Mouse (Mus musculus) MEL (cell line): Measurements from ENCODE around the gene Hps4. TPM values are rescaled to one million over a fixed set of nuclear protein-coding genes. Genes with fewer than 3 reads are reported as not detected.
A peak's percentile ranks its signal among the peaks of the same experiment; 100 is the strongest.
"Not testable (repeated sequence)": the region's sequence is repeated elsewhere in the genome, so short reads cannot be mapped to it uniquely, and the experiment has no call there.

ENCODE experiments used
- DNase-seq: peaks from one replicate; pipeline ENCODE4 v3.0.0; 2011; ENCODE audit warnings: low read depth, low spot score
- H3K27ac ChIP-seq: 2 replicates; pipeline ENCODE4 v1.5.1; 2012; ENCODE audit warnings: low read depth, mild to moderate bottlenecking, control low read depth, low read length, moderate library complexity; ENCODE audit not compliant: control insufficient read depth
- H3K27me3 ChIP-seq, 2 experiments: fragments of 150-350 bp in 1 of 2; sonication (generic) in 1 of 2; 2 replicates each; pipeline ENCODE4 v1.6.1; 2012; ENCODE audit warnings: low read length in 2 of 2, mild to moderate bottlenecking in 2 of 2, improper control_type of control experiment in 1 of 2, moderate library complexity in 1 of 2; ENCODE audit not compliant: insufficient read depth in 2 of 2, control insufficient read depth in 1 of 2
- H3K36me3 ChIP-seq, 2 experiments: 2 replicates each; pipeline ENCODE4 v1.6.1; 2012 to 2014; ENCODE audit warnings: low read length in 2 of 2, improper control_type of control experiment in 1 of 2, inconsistent platforms in 1 of 2, mild to moderate bottlenecking in 1 of 2; ENCODE audit not compliant: insufficient read depth in 2 of 2, control insufficient read depth in 1 of 2
- H3K4me1 ChIP-seq, 2 experiments: fragments of 150-350 bp in 1 of 2; sonication (generic) in 1 of 2; 2 replicates each; pipeline ENCODE4 v1.6.1; 2012; ENCODE audit warnings: low read length in 2 of 2, improper control_type of control experiment in 1 of 2, mild to moderate bottlenecking in 1 of 2; ENCODE audit not compliant: insufficient read depth in 2 of 2, control insufficient read depth in 1 of 2
- H3K4me3 ChIP-seq, 2 experiments: fragments of 150-350 bp in 1 of 2; sonication (generic) in 1 of 2; 2 replicates each; pipeline ENCODE4 v1.5.1; 2012; ENCODE audit warnings: low read depth in 2 of 2, low read length in 2 of 2, mild to moderate bottlenecking in 2 of 2, moderate library complexity in 2 of 2, control low read depth in 1 of 2, improper control_type of control experiment in 1 of 2; ENCODE audit not compliant: control insufficient read depth in 1 of 2, insufficient read depth in 1 of 2
- H3K79me2 ChIP-seq: 2 replicates; pipeline ENCODE4 v1.6.1; 2012; ENCODE audit warnings: mild to moderate bottlenecking, low read length, moderate library complexity; ENCODE audit not compliant: control insufficient read depth, poor library complexity, insufficient read depth
- H3K9ac ChIP-seq: 2 replicates; pipeline ENCODE4 v1.6.1; 2012; ENCODE audit warnings: low read depth, mild to moderate bottlenecking, control low read depth, low read length, moderate library complexity; ENCODE audit not compliant: control insufficient read depth, poor library complexity, severe bottlenecking
- H3K9me3 ChIP-seq: fragments of 150-350 bp; sonication (generic); replicated peaks from 2 replicates; pipeline ENCODE4 v1.6.1; 2012; ENCODE audit warnings: mild to moderate bottlenecking, low read length, improper control_type of control experiment, moderate library complexity; ENCODE audit not compliant: insufficient read depth
- CHD1 ChIP-seq: IDR thresholded peaks from 2 replicates; pipeline ENCODE4 v1.6.1; 2012; ENCODE audit warnings: low read depth, mild to moderate bottlenecking, inconsistent platforms, low read length, improper control_type of control experiment
- CHD2 ChIP-seq: IDR thresholded peaks from 2 replicates; pipeline ENCODE4 v1.6.1; 2011; ENCODE audit warnings: low read length, improper control_type of control experiment
- CTCF ChIP-seq, 3 experiments: IDR thresholded peaks in 2 of 3; conservative IDR thresholded peaks in 1 of 3; 2 replicates each; pipeline ENCODE4 v1.5.1; 2011 to 2012; ENCODE audit warnings: low read length in 3 of 3, low read depth in 2 of 3, mild to moderate bottlenecking in 2 of 3, improper control_type of control experiment in 1 of 3, inconsistent platforms in 1 of 3, mixed read lengths in 1 of 3, moderate library complexity in 1 of 3; ENCODE audit not compliant: control insufficient read depth in 1 of 3, insufficient read depth in 1 of 3, poor library complexity in 1 of 3, severe bottlenecking in 1 of 3
- ETS1 ChIP-seq: IDR thresholded peaks from 2 replicates; pipeline ENCODE4 v1.6.1; 2012; ENCODE audit warnings: low read depth, mild to moderate bottlenecking, inconsistent platforms, low read length, improper control_type of control experiment, moderate library complexity
- HCFC1 ChIP-seq: IDR thresholded peaks from 2 replicates; pipeline ENCODE4 v1.6.1; 2012; ENCODE audit warnings: low read depth, mild to moderate bottlenecking, inconsistent platforms, low read length, improper control_type of control experiment, moderate library complexity
- NELFE ChIP-seq: IDR thresholded peaks from 2 replicates; pipeline ENCODE4 v1.6.1; 2011; ENCODE audit warnings: low read depth, low read length, improper control_type of control experiment
- POLR2A ChIP-seq, 2 experiments: IDR thresholded peaks; 2 replicates each; pipeline ENCODE4 v1.6.1; 2011 to 2012; ENCODE audit warnings: low read length in 2 of 2, mild to moderate bottlenecking in 2 of 2, control low read depth in 1 of 2, improper control_type of control experiment in 1 of 2, low read depth in 1 of 2, moderate library complexity in 1 of 2; ENCODE audit not compliant: control insufficient read depth in 1 of 2, insufficient read depth in 1 of 2, poor library complexity in 1 of 2
- POLR2AphosphoS5 ChIP-seq: IDR thresholded peaks from 2 replicates; pipeline ENCODE4 v1.6.1; 2012; ENCODE audit warnings: low read depth, borderline replicate concordance, mild to moderate bottlenecking, inconsistent platforms, low read length, moderate library complexity, mixed read lengths
- RAD21 ChIP-seq: IDR thresholded peaks from 2 replicates; pipeline ENCODE4 v1.6.1; 2011; ENCODE audit warnings: mild to moderate bottlenecking, low read depth, low read length, improper control_type of control experiment
- RCOR1 ChIP-seq: IDR thresholded peaks from 2 replicates; pipeline ENCODE4 v1.6.1; 2012; ENCODE audit warnings: low read depth, mild to moderate bottlenecking, inconsistent platforms, low read length, improper control_type of control experiment
- TBP ChIP-seq: IDR thresholded peaks from 2 replicates; pipeline ENCODE4 v1.8.0; 2011; ENCODE audit warnings: low read depth, low read length, improper control_type of control experiment
- ZC3H11A ChIP-seq: IDR thresholded peaks from 2 replicates; pipeline ENCODE4 v1.6.1; 2012; ENCODE audit warnings: low read depth, mild to moderate bottlenecking, inconsistent platforms, low read length, improper control_type of control experiment
- ZKSCAN1 ChIP-seq: IDR thresholded peaks from 2 replicates; pipeline ENCODE4 v1.6.1; 2012; ENCODE audit warnings: low read depth, mild to moderate bottlenecking, inconsistent platforms, low read length, improper control_type of control experiment, moderate library complexity
- ZMIZ1 ChIP-seq: IDR thresholded peaks from 2 replicates; pipeline ENCODE4 v1.6.1; 2012; ENCODE audit warnings: low read depth, mild to moderate bottlenecking, inconsistent platforms, low read length, improper control_type of control experiment, moderate library complexity
- polyA plus RNA-seq, 2 experiments: library from polyadenylated mRNA; stranded (reverse) in 1 of 2; unstranded in 1 of 2; fragments of >175 nt in 1 of 2; fragments of >200 nt in 1 of 2; gene quantifications; 2 replicates each; pipeline versions ENCODE4 v1.2.1 to v1.2.4; 2012; ENCODE audit warnings: low replicate concordance in 2 of 2, low read depth in 1 of 2; ENCODE audit not compliant: insufficient read length in 2 of 2, insufficient read depth in 1 of 2, missing spikeins in 1 of 2
- total RNA-seq: library from RNA; depleted of rRNA; stranded (reverse); fragments of 300-350 nt; gene quantifications from 2 replicates; pipeline ENCODE4 v1.2.3, GENCODE M21; 2012

Hps4 gene
- total and polyA plus RNA-seq, 3 experiments: 37.1 to 41.7 TPM; not detected in 1

DNA sequence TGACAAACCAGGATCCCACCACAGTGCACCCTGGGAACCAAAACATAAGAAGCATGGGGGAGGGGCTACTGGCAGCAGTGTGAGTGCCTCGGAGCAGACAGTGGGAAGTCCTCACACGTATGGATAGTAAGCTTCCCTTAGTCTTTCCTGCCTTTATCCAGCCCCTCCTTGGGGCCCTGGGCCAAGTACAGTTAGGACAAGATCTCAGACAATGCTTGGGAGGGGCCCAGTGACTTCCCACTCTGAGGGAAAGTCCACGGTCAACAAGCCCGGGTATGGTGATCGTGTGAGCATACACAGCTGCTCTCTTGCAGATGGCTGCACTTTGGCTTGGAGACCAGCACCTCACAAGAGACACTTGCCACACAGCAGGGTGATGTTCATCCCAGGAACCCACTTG lies 25.6 kb upstream of the Hps4 start:
- Histone ChIP-seq H3K79me2 (no peaks in the 10 kb centered on the region), H3K9me3 (no peaks in the 10 kb centered on the region), H3K4me3 (no peak overlapping the region), H3K27ac (no peak overlapping the region), H3K27me3 (no peaks in the 10 kb centered on the region), H3K4me1 (no peaks in the 10 kb centered on the region), H3K36me3 (no peaks in the 10 kb centered on the region), H3K9ac (no peak overlapping the region)
- DNase-seq: no peak
- no peak for TF ChIP-seq RAD21
- no peak for TF ChIP-seq HCFC1
- TF ChIP-seq ETS1: no peak
- TF ChIP-seq POLR2A (IDR thresholded peaks at IDR 0.05; ENCODE audit: control insufficient read depth in 1 of 2, insufficient read depth in 1 of 2, low read depth in 1 of 2, low read length in 2 of 2, poor library complexity in 1 of 2): no peak
- no peak for TF ChIP-seq ZC3H11A
- no peak for TF ChIP-seq TBP
- TF ChIP-seq NELFE: no peak

DNA sequence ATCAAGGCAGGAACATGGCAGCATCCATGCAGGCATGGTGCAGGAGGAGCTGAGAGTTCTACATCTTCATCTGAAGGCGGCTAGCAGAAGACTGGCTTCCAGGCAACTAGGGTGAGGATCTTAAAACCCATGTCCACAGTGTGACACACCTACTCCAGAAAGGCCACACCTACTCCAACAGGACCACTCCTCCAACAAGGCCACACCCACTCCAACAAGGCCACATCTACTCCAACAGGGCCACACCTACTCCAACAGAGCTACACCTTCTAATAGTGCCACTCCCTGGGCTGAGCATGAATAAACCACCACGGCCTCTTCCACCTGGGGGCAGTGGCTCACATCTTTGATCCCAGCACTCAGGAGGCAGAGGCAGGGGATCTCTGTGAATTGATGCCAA lies 23.5 kb upstream of the Hps4 start:
- H3K9me3 ChIP-seq, H3K79me2 ChIP-seq: not testable (repeated sequence)
- DNase-seq: peak; percentile 81
- peak in 1 of 3 experiments; percentile 13; a peak in 1 of 6 replicates for TF ChIP-seq CTCF (IDR thresholded peaks at IDR 0.05 in 2 of 3, conservative IDR thresholded peaks at IDR 0.05 in 1 of 3; ENCODE audit: control insufficient read depth in 1 of 3, insufficient read depth in 1 of 3, low read depth in 2 of 3, low read length in 3 of 3, poor library complexity in 1 of 3, severe bottlenecking in 1 of 3)
- TF ChIP-seq, all 39 proteins: peak for 1; not testable (repeated sequence) for 38
- not testable (repeated sequence) for H3K4me1 ChIP-seq, H3K27ac ChIP-seq, H3K36me3 ChIP-seq, H3K9ac ChIP-seq, H3K4me3 ChIP-seq, H3K27me3 ChIP-seq

DNA sequence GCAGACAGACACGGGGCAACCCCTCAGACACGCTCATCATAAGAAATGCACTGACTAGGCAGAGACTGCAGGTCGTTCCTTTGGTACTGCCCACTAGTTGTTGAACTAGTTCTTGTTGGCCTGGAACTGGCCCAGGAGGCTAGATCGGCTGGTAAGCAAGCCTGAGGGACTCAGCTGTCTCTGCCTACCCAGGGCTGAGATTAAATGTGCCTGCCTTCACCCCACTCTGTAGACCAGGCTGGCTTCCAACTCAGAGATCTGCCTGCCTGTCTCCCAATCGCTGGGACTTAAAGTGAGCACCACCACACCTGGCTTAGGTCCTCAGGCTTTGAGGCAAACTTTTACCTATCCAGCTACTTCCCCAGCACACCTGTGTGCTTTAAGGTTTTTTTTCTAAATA lies 22.5 kb upstream of the Hps4 start:
- Histone ChIP-seq H3K27me3 (no peaks in the 10 kb centered on the region), H3K36me3 (peaks cover 0 to 8% of the 10 kb centered on the region in 2 experiments; a peak in 2 of 4 replicates), H3K4me1 (peaks cover 0 to 8% of the 10 kb centered on the region in 2 experiments; a peak in 2 of 4 replicates), H3K9me3 (no peaks in the 10 kb centered on the region), H3K27ac (no peak overlapping the region), H3K4me3 (no peak overlapping the region), H3K9ac (no peak overlapping the region), H3K79me2 (no peaks in the 10 kb centered on the region)
- DNase-seq: no peak
- TF ChIP-seq ZKSCAN1 (no peak), HCFC1 (no peak), RCOR1 (no peak), CHD1 (no peak), CHD2 (no peak), CTCF (IDR thresholded peaks at IDR 0.05 in 2 of 3, conservative IDR thresholded peaks at IDR 0.05 in 1 of 3; ENCODE audit: control insufficient read depth in 1 of 3, insufficient read depth in 1 of 3, low read depth in 2 of 3, low read length in 3 of 3, poor library complexity in 1 of 3, severe bottlenecking in 1 of 3) (no peak), POLR2AphosphoS5 (no peak), ZMIZ1 (no peak)
